Mouse (Mus musculus) brain, embryonic 14.5 days (tissue): ENCODE measurements around the gene Sag.

Experiments used
- CTCF ChIP-seq: fragments of 200-500 bp; IDR thresholded peaks from 2 replicates; pipeline ENCODE4 v1.5.1; 2012; ENCODE audit warnings: inconsistent platforms, mild to moderate bottlenecking, moderate library complexity, borderline replicate concordance; ENCODE audit not compliant: insufficient read depth, insufficient read length; ENCODE audit errors: extremely low read depth
- POLR2A ChIP-seq: fragments of 200-500 bp; IDR thresholded peaks from 2 replicates; pipeline ENCODE4 v1.6.1; 2012; ENCODE audit warnings: mild to moderate bottlenecking, inconsistent platforms, borderline replicate concordance; ENCODE audit not compliant: poor library complexity, insufficient read depth, insufficient read length, severe bottlenecking; ENCODE audit errors: extremely low read depth

- TF ChIP-seq CTCF = no peak
- TF ChIP-seq POLR2A = no peak
Measured at GRCm38 (mm10) chr1:87864889-87865288, 61.4 kb downstream of the Sag start.
